Mouse (Mus musculus) lung, embryonic 14.5 days (tissue): ENCODE data around the gene Olfr49. TPM values are rescaled to one million over a fixed set of nuclear protein-coding genes. Genes with fewer than 3 reads are reported as not detected.
"Not testable (repeated sequence)": the region's sequence is repeated elsewhere in the genome, so short reads cannot be mapped to it uniquely, and the experiment has no call there.

Experiments used
- ATAC-seq: fragments of 200-750 bp; cut with Nextera tagmentation; 2 replicates; pipeline ENCODE4 v1.8.0; 2017; ENCODE audit warnings: mild to moderate bottlenecking, moderate TSS enrichment, moderate library complexity; ENCODE audit not compliant: insufficient read depth
- DNase-seq: peaks from one replicate; pipeline ENCODE4 v3.0.0-alpha.2; 2015
- H3K27ac ChIP-seq: fragments of 300-500 bp; sonication (generic); 2 replicates; pipeline ENCODE4 v1.5.1; 2014; ENCODE audit warnings: low read depth, mild to moderate bottlenecking, moderate library complexity
- H3K27me3 ChIP-seq: fragments of 300-500 bp; sonication (generic); 2 replicates; pipeline ENCODE4 v1.6.1; 2014; ENCODE audit warnings: low read length, control low read depth; ENCODE audit not compliant: insufficient read depth
- H3K36me3 ChIP-seq: fragments of 300-500 bp; sonication (generic); 2 replicates; pipeline ENCODE4 v1.6.1; 2014; ENCODE audit warnings: control low read depth; ENCODE audit not compliant: insufficient read depth
- H3K4me1 ChIP-seq: fragments of 300-500 bp; sonication (generic); 2 replicates; pipeline ENCODE4 v1.6.1; 2014; ENCODE audit warnings: antibody characterized with exemption, control low read depth; ENCODE audit not compliant: insufficient read depth
- H3K4me2 ChIP-seq: fragments of 300-500 bp; sonication (generic); 2 replicates; pipeline ENCODE4 v1.6.1; 2014; ENCODE audit warnings: mild to moderate bottlenecking
- H3K4me3 ChIP-seq: fragments of 300-500 bp; sonication (generic); 2 replicates; pipeline ENCODE4 v1.5.1; 2014; ENCODE audit warnings: low read depth, low read length
- H3K9ac ChIP-seq: fragments of 300-500 bp; sonication (generic); 2 replicates; pipeline ENCODE4 v1.6.1; 2014
- H3K9me3 ChIP-seq: fragments of 300-500 bp; sonication (generic); 2 replicates; pipeline ENCODE4 v1.6.1; 2016; ENCODE audit warnings: low read depth, low read length, control low read depth
- CTCF ChIP-seq: IDR thresholded peaks from 2 replicates; pipeline ENCODE4 v1.5.1; 2016; ENCODE audit warnings: antibody characterized with exemption, low read depth
- WGBS: fragments of 180-500 bp; shearing (Covaris S2); extraction: QIAGEN DNeasy Blood & Tissue Kit; methylation state at CpG from one replicate; pipeline ENCODE4 v1.1.7; 2014; 5-methylcytosine and 5-hydroxymethylcytosine counted together
- polyA plus RNA-seq: library from polyadenylated mRNA; unstranded; fragments of >200 nt; fragmentation: Nextera tagmentation; extraction: Ambion mirVana; gene quantifications from 2 replicates; pipeline ENCODE4 v1.2.1, GENCODE M21; 2014

The Olfr49 gene
- polyA plus RNA-seq, 1 experiment from 2014 or later = not detected

- Histone ChIP-seq H3K9ac (no peak overlapping the region), H3K36me3 (peaks cover 15% of the 10 kb centered on the region), H3K4me2 (no peak overlapping the region), H3K4me3 (no peak overlapping the region), H3K4me1 (peaks cover 27% of the 10 kb centered on the region), H3K9me3 (no peaks in the 10 kb centered on the region), H3K27ac (no peak overlapping the region), H3K27me3 (no peaks in the 10 kb centered on the region)
- 67% methylated on average over 14 of the region's 14 CpGs for WGBS
- no peak for ATAC-seq
- no peak for DNase-seq
- TF ChIP-seq CTCF = no peak
These were observed 54.0 kb downstream of the Olfr49 start for GRCm38 (mm10) chr14:54230638-54231150.

DNA sequence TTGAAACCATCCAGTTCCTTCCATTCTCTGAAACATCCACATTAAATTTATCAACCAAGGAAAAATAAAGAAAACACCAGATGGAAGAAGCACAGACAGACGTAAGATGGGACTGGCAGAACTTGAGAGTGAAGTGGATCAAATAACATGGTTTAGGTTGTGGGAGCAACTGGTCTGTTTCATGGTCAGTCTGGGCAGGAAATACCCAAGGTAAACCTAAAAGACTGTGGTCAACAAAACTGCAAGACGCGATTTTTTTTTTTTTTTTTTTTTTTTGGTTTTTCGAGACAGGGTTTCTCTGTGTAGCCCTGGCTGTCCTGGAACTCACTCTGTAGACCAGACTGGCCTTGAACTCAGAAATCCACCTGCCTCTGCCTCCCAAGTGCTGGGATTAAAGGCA, 54.9 kb downstream of the Olfr49 start:
- not testable (repeated sequence) for H3K36me3 ChIP-seq, ATAC-seq, H3K27ac ChIP-seq, H3K4me2 ChIP-seq, H3K4me3 ChIP-seq, H3K27me3 ChIP-seq, DNase-seq, H3K9me3 ChIP-seq, H3K9ac ChIP-seq
- H3K4me1 ChIP-seq = peaks cover 31% of the 10 kb centered on the region
- WGBS = 83% methylated on average over 3 of the region's 4 CpGs

DNA sequence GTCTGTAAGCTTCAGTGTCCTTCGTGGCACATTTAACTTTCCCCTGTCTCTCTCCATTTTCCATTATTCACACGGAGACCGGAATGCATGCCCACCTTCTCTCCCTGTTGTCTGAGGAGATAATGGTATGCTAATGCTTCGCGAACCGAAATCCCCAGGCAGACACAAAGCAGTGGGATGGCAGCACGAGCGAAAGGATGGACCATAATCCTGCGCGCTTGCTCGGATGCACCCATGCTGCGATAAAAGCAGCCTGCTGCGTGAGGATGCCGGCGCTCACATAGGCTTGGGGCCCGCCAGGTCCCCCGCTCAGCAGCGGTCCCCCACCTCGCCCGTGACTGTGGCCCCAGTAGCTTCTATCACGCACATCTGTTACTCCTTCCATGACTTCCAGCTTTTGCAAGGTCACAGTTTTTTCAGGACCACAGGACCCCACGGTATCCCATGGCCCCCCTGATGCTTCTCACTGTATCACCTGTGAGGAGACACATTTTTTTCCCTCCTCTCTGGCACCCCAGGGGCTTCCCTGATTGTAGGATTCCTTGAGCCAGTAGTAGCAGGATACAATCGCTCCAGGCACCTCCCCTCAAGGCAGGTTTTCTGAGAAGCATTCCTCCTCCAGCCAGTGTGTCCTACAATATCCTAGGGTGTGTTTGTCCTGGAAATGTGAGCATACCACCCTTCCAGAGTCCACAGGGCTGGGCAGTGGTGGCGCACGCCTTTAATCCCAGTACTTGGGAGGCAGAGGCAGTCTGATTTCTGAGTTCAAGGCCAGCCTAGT, 55.6 kb downstream of the Olfr49 start:
- no peak for TF ChIP-seq CTCF
- ATAC-seq (no peak), DNase-seq (no peak)
- no peaks in the 10 kb centered on the region for H3K9me3 ChIP-seq
- 0 out of 2 replicates have a peak, but pooled peaks cover under 1% of the 10 kb centered on the region for H3K36me3 ChIP-seq
- peaks cover 28% of the 10 kb centered on the region for H3K4me1 ChIP-seq
- H3K27ac ChIP-seq = no peak overlapping the region
- no peak overlapping the region for H3K9ac ChIP-seq
- H3K27me3 ChIP-seq = no peaks in the 10 kb centered on the region
- peak overlapping the region; percentile 36; the same call in 1 of the 2 replicates for H3K4me2 ChIP-seq
- WGBS = 20% methylated on average over 25 of the region's 25 CpGs
- H3K4me3 ChIP-seq = no peak overlapping the region; the same call in 1 of the 2 replicates

DNA sequence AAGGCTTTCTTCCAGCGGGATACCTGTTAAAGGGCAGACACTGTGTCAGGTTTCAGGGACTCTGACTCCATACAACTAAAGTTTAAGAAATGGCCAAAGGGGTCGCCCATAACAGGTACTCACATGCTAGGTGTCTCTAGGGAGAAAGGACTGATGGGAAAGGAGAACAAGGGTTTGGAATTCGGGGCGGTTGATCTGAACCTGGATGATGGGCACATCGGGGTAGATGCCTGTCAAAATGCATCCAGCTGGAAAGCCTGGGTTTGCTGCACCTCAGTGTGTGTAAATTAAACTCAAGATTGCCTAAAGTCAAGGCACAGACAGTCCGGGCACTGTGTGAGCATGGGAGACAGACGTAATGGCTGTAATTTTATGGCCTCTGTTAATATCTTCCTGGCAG, 56.2 kb downstream of the Olfr49 start:
- H3K36me3 ChIP-seq = no peaks in the 10 kb centered on the region
- no peaks in the 10 kb centered on the region for H3K27me3 ChIP-seq
- no peak for ATAC-seq
- H3K9ac ChIP-seq = no peak overlapping the region
- no peak for TF ChIP-seq CTCF
- peak overlapping the region; percentile 57 for H3K4me2 ChIP-seq
- no peak for DNase-seq
- 0 out of 2 replicates have a peak overlapping the region, but pooled peaks have one; percentile 18 for H3K4me3 ChIP-seq
- H3K4me1 ChIP-seq = peaks cover 26% of the 10 kb centered on the region
- H3K27ac ChIP-seq = no peak overlapping the region
- 19% methylated on average over 7 of the region's 7 CpGs for WGBS
- no peaks in the 10 kb centered on the region for H3K9me3 ChIP-seq

Other genes with a start within 250 kb of the Olfr49 start
- gene Dad1, start 30.8 kb downstream of the Olfr49 start, polyA plus RNA-seq = 382 and 393 TPM in 2 replicates
- gene Abhd4, start 30.8 kb downstream of the Olfr49 start, polyA plus RNA-seq = 42.1 and 49.1 TPM in 2 replicates
- 51.2 and 53.5 TPM in 2 replicates for gene Oxa1l, start 75.9 kb upstream of the Olfr49 start, polyA plus RNA-seq
- 7.4 and 7.6 TPM in 2 replicates for gene Slc7a7, start 132.8 kb upstream of the Olfr49 start, polyA plus RNA-seq
- gene Mrpl52, start 142.0 kb upstream of the Olfr49 start, polyA plus RNA-seq = 274 and 280 TPM in 2 replicates
- 182 and 187 TPM in 2 replicates for gene Mmp14, start 146.7 kb upstream of the Olfr49 start, polyA plus RNA-seq
- gene Lrp10, start 179.2 kb upstream of the Olfr49 start, polyA plus RNA-seq = 46.1 and 46.2 TPM in 2 replicates
- 8.1 and 8.3 TPM in 2 replicates for gene Rem2, start 191.2 kb upstream of the Olfr49 start, polyA plus RNA-seq
- 88.2 and 96.5 TPM in 2 replicates for gene Prmt5, start 232.6 kb upstream of the Olfr49 start, polyA plus RNA-seq